Mouse (Mus musculus) cerebral cortex, adult 2 months (tissue): ENCODE data around the gene Dhx8.

Source experiments
- WGBS: fragments of 180-500 bp; shearing (Covaris S2); methylation state at CpG from one replicate; pipeline ENCODE4 v1.1.7; 2018; 5-methylcytosine and 5-hydroxymethylcytosine counted together

Gene Dhx8

DNA sequence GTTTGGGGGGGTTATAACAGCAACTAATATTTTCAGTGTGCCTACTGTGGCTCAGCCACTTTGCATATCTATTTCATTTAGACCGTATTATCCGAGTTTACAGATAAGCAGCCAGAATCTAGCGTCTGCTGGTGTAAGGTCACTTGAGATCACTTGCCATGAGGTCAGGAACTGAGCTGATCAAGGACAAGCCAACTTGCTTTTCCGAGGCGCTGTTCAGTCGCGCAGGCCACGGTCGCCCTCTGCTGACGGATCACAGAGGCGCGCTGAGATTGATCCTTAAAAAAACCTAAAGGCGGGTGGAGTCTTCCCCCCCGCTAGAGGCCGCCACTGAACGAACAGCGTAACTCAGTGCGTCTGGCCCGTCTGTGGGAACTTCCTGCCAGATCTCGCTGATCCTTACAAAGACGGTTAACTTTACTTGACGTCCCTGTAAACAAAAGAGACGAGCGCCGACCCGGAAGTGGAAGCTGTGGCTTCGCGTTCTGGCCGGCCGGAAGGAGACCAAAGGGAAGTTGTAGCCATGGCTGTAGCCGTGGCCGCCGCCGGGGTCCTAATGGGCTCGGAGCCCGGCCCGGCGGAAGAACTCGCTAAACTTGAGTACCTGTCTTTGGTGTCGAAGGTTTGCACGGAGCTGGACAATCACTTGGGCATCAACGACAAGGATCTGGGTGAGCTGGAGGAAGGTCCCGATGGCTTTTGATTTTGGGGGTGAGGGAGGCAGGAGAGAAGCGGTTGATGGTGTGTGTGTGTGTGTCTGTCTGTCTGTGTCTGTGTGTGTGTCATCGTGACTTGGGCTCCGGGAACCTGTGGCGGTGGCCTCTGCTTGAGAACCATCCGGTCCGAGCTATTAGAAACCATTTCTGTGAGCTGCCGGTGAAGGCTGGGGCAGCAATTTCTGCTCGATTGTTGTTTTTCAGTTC lies at the start of gene Dhx8:
TSS of gene Dhx8 (plus strand) at position 402 of the 923 bp plus-strand sequence.
- WGBS: under 1% methylated on average over 51 of the region's 51 CpGs

GRCm38 (mm10) chr11:101687351-101688301 lies 45.1 kb upstream of the Dhx8 start:
- WGBS: 15% methylated on average over 13 of the region's 13 CpGs

GRCm38 (mm10) chr11:101689701-101690113 lies 43.0 kb upstream of the Dhx8 start:
- 31% methylated on average over 10 of the region's 10 CpGs for WGBS

- WGBS: 44% methylated on average over 5 of the region's 5 CpGs
These were observed 42.4 kb upstream of the Dhx8 start for GRCm38 (mm10) chr11:101690326-101690725.

GRCm38 (mm10) chr11:101695906-101696661 lies 36.6 kb upstream of the Dhx8 start:
- WGBS: 21% methylated on average over 20 of the region's 20 CpGs

GRCm38 (mm10) chr11:101697156-101697861 lies 35.4 kb upstream of the Dhx8 start:
- 94% methylated on average over 9 of the region's 9 CpGs for WGBS

GRCm38 (mm10) chr11:101699556-101699955 lies 33.2 kb upstream of the Dhx8 start:
- WGBS: 88% methylated on average over 1 of the region's 1 CpGs

- 59% methylated on average over 7 of the region's 7 CpGs for WGBS
These were observed 32.7 kb upstream of the Dhx8 start for GRCm38 (mm10) chr11:101699991-101700390.

DNA sequence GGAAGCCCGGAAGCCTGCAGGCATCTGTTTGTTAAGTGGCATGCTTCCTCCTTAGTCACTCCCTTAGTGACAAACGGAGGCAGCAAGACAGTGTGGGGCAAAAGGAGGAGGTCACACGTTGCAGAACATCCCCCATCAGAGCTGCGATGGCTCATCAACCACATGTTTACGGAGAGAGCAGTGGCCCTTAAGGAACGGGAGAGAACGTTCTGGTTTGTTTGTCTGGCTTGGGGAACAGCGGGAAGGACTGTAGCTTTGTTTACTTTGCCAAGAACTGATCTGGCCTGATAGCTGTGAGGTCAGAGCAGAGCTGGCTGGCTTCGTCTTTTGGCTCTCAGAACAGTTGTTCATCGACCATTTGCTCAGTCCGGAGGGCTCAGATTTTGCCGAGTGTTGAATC lies 32.3 kb upstream of the Dhx8 start:
- 41% methylated on average over 12 of the region's 12 CpGs for WGBS

- WGBS: 78% methylated on average over 5 of the region's 5 CpGs
These were observed 28.6 kb upstream of the Dhx8 start for GRCm38 (mm10) chr11:101704081-101704480.

- 92% methylated on average over 10 of the region's 10 CpGs for WGBS
These were observed 25.8 kb upstream of the Dhx8 start for GRCm38 (mm10) chr11:101706764-101707448.

GRCm38 (mm10) chr11:101708482-101708881 lies 24.2 kb upstream of the Dhx8 start:
- WGBS: 72% methylated on average over 5 of the region's 5 CpGs

GRCm38 (mm10) chr11:101712811-101713210 lies 19.9 kb upstream of the Dhx8 start:
- WGBS: 94% methylated on average over 9 of the region's 9 CpGs

DNA sequence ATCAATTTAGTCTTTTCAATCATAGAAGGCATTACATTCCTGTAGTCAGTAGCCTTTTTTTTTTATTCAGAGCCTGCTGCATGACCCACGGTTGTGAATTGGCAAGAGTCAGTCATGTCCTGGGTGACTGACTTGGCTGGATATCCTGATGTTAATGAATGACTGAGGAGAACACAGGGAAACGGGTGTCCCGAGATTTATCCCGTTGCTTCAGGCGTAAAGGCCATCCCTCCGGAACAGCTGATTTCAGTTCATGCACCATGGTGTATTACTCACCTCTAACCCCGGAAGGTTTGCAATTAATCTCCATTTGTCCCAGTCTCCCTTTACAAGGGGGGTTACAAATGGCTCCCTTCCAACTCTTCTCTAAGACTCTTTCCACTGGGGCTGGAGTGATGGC lies 18.7 kb upstream of the Dhx8 start:
- 79% methylated on average over 7 of the region's 7 CpGs for WGBS

GRCm38 (mm10) chr11:101718324-101718723 lies 14.4 kb upstream of the Dhx8 start:
- 50% methylated on average over 4 of the region's 4 CpGs for WGBS

DNA sequence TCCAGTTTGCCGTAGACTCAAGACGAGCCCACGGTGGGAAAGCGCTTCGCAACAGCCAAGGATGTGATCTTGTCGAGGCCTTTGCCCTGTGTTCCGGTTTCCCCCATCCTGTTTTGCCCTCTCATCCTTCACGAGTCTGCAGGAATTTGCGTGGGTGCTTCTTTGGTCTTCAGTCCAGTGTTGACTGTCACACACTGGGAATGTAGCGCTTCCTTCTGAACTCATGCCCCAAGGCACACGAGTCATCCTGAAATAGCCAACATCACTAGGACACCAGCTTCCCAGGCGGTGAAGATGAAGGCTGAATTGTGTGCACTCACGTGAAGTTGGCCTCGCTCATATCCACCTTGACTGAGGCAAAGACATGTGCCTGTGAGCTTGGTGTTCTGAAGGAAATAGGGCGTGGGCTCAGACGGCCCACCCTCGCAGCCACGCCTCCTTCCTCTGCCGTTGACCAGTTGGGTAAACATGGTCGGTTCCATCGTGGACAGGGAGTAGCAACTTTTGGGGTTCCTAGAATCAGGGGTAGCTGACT lies 12.7 kb upstream of the Dhx8 start:
- 77% methylated on average over 21 of the region's 21 CpGs for WGBS

- WGBS: 62% methylated on average over 8 of the region's 8 CpGs
These were observed 7.7 kb upstream of the Dhx8 start for GRCm38 (mm10) chr11:101725043-101725442.

DNA sequence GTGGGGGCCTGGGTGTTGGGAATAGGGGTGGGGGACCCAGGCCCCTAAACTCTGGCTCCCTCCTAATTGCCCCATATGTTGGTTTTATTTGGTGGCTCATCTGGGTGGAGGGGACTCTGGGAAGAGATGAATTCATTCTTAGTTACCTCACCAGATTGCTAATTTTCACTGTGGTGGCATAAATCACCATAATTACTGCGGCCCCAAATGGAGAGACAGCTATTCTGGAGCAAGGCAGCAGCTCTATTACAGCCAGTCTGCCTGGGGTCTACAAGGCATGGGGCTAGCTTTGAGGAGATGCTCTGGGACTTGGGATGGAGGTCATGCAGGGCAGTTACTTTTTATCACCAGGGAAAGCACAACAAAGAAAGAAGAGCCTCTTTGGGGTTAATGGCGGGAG lies 6.0 kb upstream of the Dhx8 start:
- 60% methylated on average over 2 of the region's 2 CpGs for WGBS

DNA sequence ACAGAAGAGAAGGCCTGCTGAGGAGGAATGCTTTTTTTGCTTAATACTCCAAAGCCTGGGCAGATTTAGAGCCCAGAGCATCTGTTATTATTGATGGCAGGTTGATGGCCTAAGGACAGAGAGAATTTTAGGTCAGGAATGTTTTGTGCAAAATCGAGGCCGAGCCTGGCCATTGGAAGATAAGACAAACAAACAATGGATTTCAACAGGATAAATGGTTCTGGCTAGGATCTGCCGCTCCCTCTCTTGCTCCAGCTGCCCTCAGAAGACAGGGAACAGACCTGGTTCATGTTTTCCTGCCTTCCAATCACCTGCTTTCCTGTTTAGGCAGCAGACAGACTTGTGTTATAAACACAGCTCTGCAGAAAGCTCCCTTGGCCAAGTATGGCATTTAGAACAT lies 3.4 kb upstream of the Dhx8 start:
- 70% methylated on average over 3 of the region's 3 CpGs for WGBS

- 26% methylated on average over 9 of the region's 9 CpGs for WGBS
These were observed 877 bp downstream of the Dhx8 start for GRCm38 (mm10) chr11:101733596-101733995.
